Mouse (Mus musculus) gastrocnemius, adult 18-20 months (tissue): ENCODE measurements around the gene Tcp10b. TPM values are rescaled to one million over a fixed set of nuclear protein-coding genes. Genes with fewer than 3 reads are reported as not detected.

Source experiments
- total RNA-seq, 2 experiments: library from RNA; stranded (reverse); gene quantifications; 2 replicates each; pipeline ENCODE4 v1.2.3; 2021

The Tcp10b gene
- total RNA-seq, 2 experiments from 2014 or later, result 0.25 to 0.38 TPM

Other genes starting within 250 kb of the Tcp10b start
- gene Mas1, start 193.0 kb upstream of the Tcp10b start, total RNA-seq, result under 1 TPM in 1 of 2 experiments, not detected in 1; 0.19 TPM
- 1 to 10 TPM; 4.4 to 4.7 TPM for gene Mrgprh, start 185.1 kb upstream of the Tcp10b start, total RNA-seq
- gene Pnldc1, start 150.9 kb upstream of the Tcp10b start, total RNA-seq, result under 1 TPM; 0.18 to 0.31 TPM
- 100 to 1,000 TPM; 167 to 180 TPM for gene Tcp1, start 145.4 kb upstream of the Tcp10b start, total RNA-seq
- gene Mrpl18, start 144.8 kb upstream of the Tcp10b start, total RNA-seq, result 100 to 1,000 TPM; 103 to 121 TPM
- gene Acat3, start 120.5 kb upstream of the Tcp10b start, total RNA-seq, result not detected
- 1 to 10 TPM; 3.0 to 3.1 TPM for gene Acat2, start 100.4 kb upstream of the Tcp10b start, total RNA-seq
- gene Wtap, start 66.9 kb upstream of the Tcp10b start, total RNA-seq, result 10 to 100 TPM; 24.2 to 25.7 TPM
- gene Sod2, start 54.3 kb upstream of the Tcp10b start, total RNA-seq, result 100 to 1,000 TPM; 418 to 433 TPM
- gene Gpr31b, start 8.8 kb upstream of the Tcp10b start, total RNA-seq, result not detected
- gene Unc93a, start 70.7 kb downstream of the Tcp10b start, total RNA-seq, result not detected
- gene Smok2a, start 160.1 kb downstream of the Tcp10b start, total RNA-seq, result not detected
- not detected for gene Smok2b, start 169.2 kb downstream of the Tcp10b start, total RNA-seq